Mouse (Mus musculus): ENCODE results near the gene Ctsl. TPM values are rescaled to one million over a fixed set of nuclear protein-coding genes. Genes with fewer than 3 reads are reported as not detected.

Gene Ctsl
- total RNA-seq, 1 experiment = 326 TPM

- in situ Hi-C loops (cut with MboI; ENCODE audit: low sequenced_read_pairs in 2 of 2, unreplicated experiment in 2 of 2) = no loop called here
- H3K27ac ChIP-seq (ENCODE audit: insufficient read depth, low read depth, low read length, poor library complexity, severe bottlenecking) = no peak overlapping the region
- no peak for DNase-seq (ENCODE audit: low read depth, low spot score)
- no peaks in the 10 kb centered on the region for H3K9me3 ChIP-seq (ENCODE audit: control insufficient read depth, insufficient read depth, low read depth, low read length)
- H3K36me3 ChIP-seq (ENCODE audit: control insufficient read depth, insufficient read depth, low read length, poor library complexity, severe bottlenecking) = peaks cover 2% of the 10 kb centered on the region; the same call in 1 of the 2 replicates
- no peak overlapping the region for H3K9ac ChIP-seq (ENCODE audit: insufficient read depth, low read depth, low read length, poor library complexity, severe bottlenecking)
- TF ChIP-seq ZC3H11A (IDR thresholded peaks at IDR 0.05; ENCODE audit: borderline replicate concordance, low read depth, low read length) = no peak
- TF ChIP-seq HCFC1 (IDR thresholded peaks at IDR 0.05; ENCODE audit: borderline replicate concordance, insufficient read depth, low read length) = no peak
- TF ChIP-seq ZNF384 (IDR thresholded peaks at IDR 0.05; ENCODE audit: low read depth, low read length) = no peak
- TF ChIP-seq CHD2 (IDR thresholded peaks at IDR 0.05; ENCODE audit: low read depth, low read length) = no peak
- TF ChIP-seq MAFK (IDR thresholded peaks at IDR 0.05; ENCODE audit: insufficient read depth, low read depth, low read length) = no peak
- no peak overlapping the region for H3K4me3 ChIP-seq (ENCODE audit: insufficient read depth in 1 of 2, low read depth in 1 of 2, low read length in 2 of 2, poor library complexity in 1 of 2, severe bottlenecking in 1 of 2)
- H3K4me1 ChIP-seq (ENCODE audit: control insufficient read depth in 2 of 2, insufficient read depth in 2 of 2, low read length in 2 of 2, poor library complexity in 1 of 2) = peaks cover 3% of the 10 kb centered on the region in 2 experiments; a peak in 2 of 4 replicates
Measured at GRCm38 (mm10) chr13:64373695-64374094, 3.0 kb upstream of the Ctsl start.

GRCm38 (mm10) chr13:64369805-64370172 lies 901 bp downstream of the Ctsl start:
- DNase-seq (ENCODE audit: low read depth, low spot score) = no peak
- no peak for TF ChIP-seq MAFK (IDR thresholded peaks at IDR 0.05; ENCODE audit: insufficient read depth, low read depth, low read length)
- no peak for TF ChIP-seq ZC3H11A (IDR thresholded peaks at IDR 0.05; ENCODE audit: borderline replicate concordance, low read depth, low read length)
- TF ChIP-seq HCFC1 (IDR thresholded peaks at IDR 0.05; ENCODE audit: borderline replicate concordance, insufficient read depth, low read length) = no peak
- TF ChIP-seq CHD2 (IDR thresholded peaks at IDR 0.05; ENCODE audit: low read depth, low read length) = no peak
- no peak for TF ChIP-seq ZNF384 (IDR thresholded peaks at IDR 0.05; ENCODE audit: low read depth, low read length)

GRCm38 (mm10) chr13:64368596-64368995 lies 2.1 kb downstream of the Ctsl start:
- H3K4me1 ChIP-seq (ENCODE audit: control insufficient read depth in 2 of 2, insufficient read depth in 2 of 2, low read length in 2 of 2, poor library complexity in 1 of 2) = peaks cover 3 to 8% of the 10 kb centered on the region in 2 experiments; a peak in 2 of 4 replicates
- TF ChIP-seq HCFC1 (IDR thresholded peaks at IDR 0.05; ENCODE audit: borderline replicate concordance, insufficient read depth, low read length) = no peak
- no peak for TF ChIP-seq CHD2 (IDR thresholded peaks at IDR 0.05; ENCODE audit: low read depth, low read length)
- TF ChIP-seq ZNF384 (IDR thresholded peaks at IDR 0.05; ENCODE audit: low read depth, low read length) = no peak
- TF ChIP-seq ZC3H11A (IDR thresholded peaks at IDR 0.05; ENCODE audit: borderline replicate concordance, low read depth, low read length) = no peak
- TF ChIP-seq MAFK (IDR thresholded peaks at IDR 0.05; ENCODE audit: insufficient read depth, low read depth, low read length) = no peak
- no peak for DNase-seq (ENCODE audit: low read depth, low spot score)
- H3K27ac ChIP-seq (ENCODE audit: insufficient read depth, low read depth, low read length, poor library complexity, severe bottlenecking) = no peak overlapping the region
- H3K9me3 ChIP-seq (ENCODE audit: control insufficient read depth, insufficient read depth, low read depth, low read length) = no peaks in the 10 kb centered on the region
- peaks cover 30% of the 10 kb centered on the region for H3K36me3 ChIP-seq (ENCODE audit: control insufficient read depth, insufficient read depth, low read length, poor library complexity, severe bottlenecking)
- no peak overlapping the region for H3K9ac ChIP-seq (ENCODE audit: insufficient read depth, low read depth, low read length, poor library complexity, severe bottlenecking)
- H3K4me3 ChIP-seq (ENCODE audit: insufficient read depth in 1 of 2, low read depth in 1 of 2, low read length in 2 of 2, poor library complexity in 1 of 2, severe bottlenecking in 1 of 2) = no peak overlapping the region; a peak in 1 of 4 replicates
- in situ Hi-C loops (cut with MboI; ENCODE audit: low sequenced_read_pairs in 2 of 2, unreplicated experiment in 2 of 2) = no loop called here

More at GRCm38 (mm10) chr13:64369805-64370172, 901 bp downstream of the Ctsl start:
- Histone ChIP-seq H3K4me3 (ENCODE audit: insufficient read depth in 1 of 2, low read depth in 1 of 2, low read length in 2 of 2, poor library complexity in 1 of 2, severe bottlenecking in 1 of 2) (peak overlapping the region; percentile 96 to 98), H3K9ac (ENCODE audit: insufficient read depth, low read depth, low read length, poor library complexity, severe bottlenecking) (peak overlapping the region; percentile 95), H3K27ac (ENCODE audit: insufficient read depth, low read depth, low read length, poor library complexity, severe bottlenecking) (peak overlapping the region; percentile 71; the same call in 1 of the 2 replicates), H3K36me3 (ENCODE audit: control insufficient read depth, insufficient read depth, low read length, poor library complexity, severe bottlenecking) (peaks cover 24% of the 10 kb centered on the region), H3K4me1 (ENCODE audit: control insufficient read depth in 2 of 2, insufficient read depth in 2 of 2, low read length in 2 of 2, poor library complexity in 1 of 2) (peaks cover 3 to 8% of the 10 kb centered on the region in 2 experiments; a peak in 2 of 4 replicates), H3K9me3 (ENCODE audit: control insufficient read depth, insufficient read depth, low read depth, low read length) (no peaks in the 10 kb centered on the region)
- in situ Hi-C loops (cut with MboI; ENCODE audit: low sequenced_read_pairs in 2 of 2, unreplicated experiment in 2 of 2) = no loop called here

- H3K27ac ChIP-seq (ENCODE audit: insufficient read depth, low read depth, low read length, poor library complexity, severe bottlenecking) = no peak overlapping the region
- H3K4me3 ChIP-seq (ENCODE audit: insufficient read depth in 1 of 2, low read depth in 1 of 2, low read length in 2 of 2, poor library complexity in 1 of 2, severe bottlenecking in 1 of 2) = no peak overlapping the region
- DNase-seq (ENCODE audit: low read depth, low spot score) = no peak
- in situ Hi-C loops (cut with MboI; ENCODE audit: low sequenced_read_pairs in 2 of 2, unreplicated experiment in 2 of 2) = no loop called here
- H3K4me1 ChIP-seq (ENCODE audit: control insufficient read depth in 2 of 2, insufficient read depth in 2 of 2, low read length in 2 of 2, poor library complexity in 1 of 2) = peaks cover 3 to 8% of the 10 kb centered on the region in 2 experiments; a peak in 2 of 4 replicates
- H3K36me3 ChIP-seq (ENCODE audit: control insufficient read depth, insufficient read depth, low read length, poor library complexity, severe bottlenecking) = peaks cover 30% of the 10 kb centered on the region
- no peak overlapping the region for H3K9ac ChIP-seq (ENCODE audit: insufficient read depth, low read depth, low read length, poor library complexity, severe bottlenecking)
- TF ChIP-seq ZNF384 (IDR thresholded peaks at IDR 0.05; ENCODE audit: low read depth, low read length) = no peak
- no peak for TF ChIP-seq ZC3H11A (IDR thresholded peaks at IDR 0.05; ENCODE audit: borderline replicate concordance, low read depth, low read length)
- no peak for TF ChIP-seq HCFC1 (IDR thresholded peaks at IDR 0.05; ENCODE audit: borderline replicate concordance, insufficient read depth, low read length)
- TF ChIP-seq CHD2 (IDR thresholded peaks at IDR 0.05; ENCODE audit: low read depth, low read length) = no peak
- H3K9me3 ChIP-seq (ENCODE audit: control insufficient read depth, insufficient read depth, low read depth, low read length) = no peaks in the 10 kb centered on the region
Measured at GRCm38 (mm10) chr13:64367615-64368014, 3.1 kb downstream of the Ctsl start.

All from ES-E14 (cell line).